Mouse (Mus musculus) liver, embryonic 11.5 days (tissue): ENCODE measurements around the gene Cdc25a. TPM values are rescaled to one million over a fixed set of nuclear protein-coding genes. Genes with fewer than 3 reads are reported as not detected.

Source experiments
- ATAC-seq: fragments of 200-750 bp; cut with Nextera tagmentation; replicated peaks from 2 replicates; pipeline ENCODE4 v1.8.0; 2017; ENCODE audit warnings: moderate number of reproducible peaks, mild to moderate bottlenecking, moderate TSS enrichment, moderate library complexity; ENCODE audit not compliant: low FRiP score
- DNase-seq: peaks from one replicate; pipeline ENCODE4 v3.0.0-alpha.2; 2017; ENCODE audit warnings: low spot score
- H3K27ac ChIP-seq: fragments of 300-500 bp; sonication (generic); 2 replicates; pipeline ENCODE4 v1.5.1; 2014; ENCODE audit warnings: mild to moderate bottlenecking, low read depth, low read length, control low read depth
- H3K27me3 ChIP-seq: fragments of 300-500 bp; sonication (generic); replicated peaks from 2 replicates; pipeline ENCODE4 v1.6.1; 2014; ENCODE audit warnings: low read length, mixed read lengths; ENCODE audit not compliant: control insufficient read depth, insufficient read depth
- H3K36me3 ChIP-seq: fragments of 300-500 bp; sonication (generic); 2 replicates; pipeline ENCODE4 v1.6.1; 2014; ENCODE audit warnings: mild to moderate bottlenecking, low read length, moderate library complexity, mixed read lengths; ENCODE audit not compliant: control insufficient read depth, insufficient read depth
- H3K4me1 ChIP-seq: fragments of 300-500 bp; sonication (generic); replicated peaks from 2 replicates; pipeline ENCODE4 v1.6.1; 2014; ENCODE audit warnings: low read length, mixed read lengths; ENCODE audit not compliant: control insufficient read depth, insufficient read depth
- H3K4me2 ChIP-seq: fragments of 300-500 bp; sonication (generic); 2 replicates; pipeline ENCODE4 v1.6.1; 2014; ENCODE audit warnings: mild to moderate bottlenecking, control low read depth, moderate library complexity
- H3K4me3 ChIP-seq: fragments of 300-500 bp; sonication (generic); 2 replicates; pipeline ENCODE4 v1.5.1; 2014; ENCODE audit warnings: low read depth, low read length, control low read depth
- H3K9ac ChIP-seq: fragments of 300-500 bp; sonication (generic); 2 replicates; pipeline ENCODE4 v1.6.1; 2014; ENCODE audit warnings: low read depth, low read length, control low read depth
- H3K9me3 ChIP-seq: fragments of 300-500 bp; sonication (generic); 2 replicates; pipeline ENCODE4 v1.6.1; 2016; ENCODE audit warnings: low read length, inconsistent platforms, mixed read lengths; ENCODE audit not compliant: control insufficient read depth
- WGBS: fragments of 180-500 bp; shearing (Covaris S2); extraction: QIAGEN DNeasy Blood & Tissue Kit; methylation state at CpG from one replicate; pipeline ENCODE4 v1.1.7; 2014; 5-methylcytosine and 5-hydroxymethylcytosine counted together
- polyA plus RNA-seq: library from polyadenylated mRNA; unstranded; fragments of >200 nt; fragmentation: Nextera tagmentation; extraction: Ambion mirVana; gene quantifications from 2 replicates; pipeline ENCODE4 v1.2.1, GENCODE M21; 2014

The Cdc25a gene
- polyA plus RNA-seq, 1 experiment from 2014 or later: 39.8 TPM

DNA sequence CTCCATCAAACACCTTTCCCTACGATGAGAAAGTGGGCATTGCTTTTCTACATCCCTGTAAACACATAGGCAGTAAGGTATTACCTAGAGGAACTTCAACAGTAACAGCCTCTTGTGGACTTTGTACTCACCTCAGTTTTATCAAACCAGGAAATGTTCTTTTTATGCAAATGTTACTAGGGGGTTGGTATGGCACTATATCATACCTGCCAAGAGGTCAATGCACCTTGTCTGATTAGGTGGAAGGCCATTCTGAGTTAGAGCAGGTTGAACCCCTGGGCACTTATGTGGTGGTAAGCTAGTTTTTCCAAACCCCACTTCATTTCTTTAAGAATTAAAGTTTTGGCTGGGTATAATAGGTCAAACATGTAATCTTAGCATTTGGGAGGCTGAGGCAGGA, 3.9 kb downstream of the Cdc25a start:
- H3K36me3 ChIP-seq: peaks cover 53% of the 10 kb centered on the region
- no peak for ATAC-seq

DNA sequence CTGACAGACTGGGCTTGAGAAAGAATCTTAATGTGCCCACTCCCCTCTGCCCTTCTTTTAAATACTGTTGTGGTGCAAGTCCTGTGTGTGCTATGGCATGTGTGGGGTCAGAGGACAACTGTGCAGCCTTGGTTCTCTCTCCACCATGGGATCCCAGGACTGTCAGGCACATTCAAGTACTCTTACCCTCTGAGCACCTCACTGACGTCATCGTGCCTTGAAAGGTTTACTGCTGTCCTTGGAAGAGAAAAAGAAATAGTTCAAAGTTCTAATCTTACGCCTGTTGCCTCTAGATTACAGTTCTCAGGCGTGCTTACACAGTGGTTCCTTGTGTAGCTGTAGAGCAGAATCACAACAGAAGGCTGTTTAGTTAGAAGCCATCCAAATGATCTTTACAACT, 10.9 kb downstream of the Cdc25a start:
- Histone ChIP-seq H3K27me3 (no peaks in the 10 kb centered on the region), H3K4me1 (no peaks in the 10 kb centered on the region), H3K9ac (no peak overlapping the region), H3K27ac (no peak overlapping the region), H3K4me2 (no peak overlapping the region), H3K4me3 (no peak overlapping the region), H3K36me3 (peaks cover 80% of the 10 kb centered on the region), H3K9me3 (no peaks in the 10 kb centered on the region)
- DNase-seq: no peak
- WGBS: 80% methylated on average over 4 of the region's 4 CpGs
- ATAC-seq: no peak

More for the DNA sequence above, 3.9 kb downstream of the Cdc25a start:
- no peak for DNase-seq
- H3K9me3 ChIP-seq: no peaks in the 10 kb centered on the region
- H3K4me3 ChIP-seq: no peak overlapping the region
- H3K27me3 ChIP-seq: no peaks in the 10 kb centered on the region
- peaks cover 6% of the 10 kb centered on the region; the same call in 1 of the 2 replicates for H3K4me1 ChIP-seq
- H3K27ac ChIP-seq: no peak overlapping the region
- 96% methylated on average over 1 of the region's 1 CpGs for WGBS
- H3K9ac ChIP-seq: no peak overlapping the region
- no peak overlapping the region for H3K4me2 ChIP-seq

DNA sequence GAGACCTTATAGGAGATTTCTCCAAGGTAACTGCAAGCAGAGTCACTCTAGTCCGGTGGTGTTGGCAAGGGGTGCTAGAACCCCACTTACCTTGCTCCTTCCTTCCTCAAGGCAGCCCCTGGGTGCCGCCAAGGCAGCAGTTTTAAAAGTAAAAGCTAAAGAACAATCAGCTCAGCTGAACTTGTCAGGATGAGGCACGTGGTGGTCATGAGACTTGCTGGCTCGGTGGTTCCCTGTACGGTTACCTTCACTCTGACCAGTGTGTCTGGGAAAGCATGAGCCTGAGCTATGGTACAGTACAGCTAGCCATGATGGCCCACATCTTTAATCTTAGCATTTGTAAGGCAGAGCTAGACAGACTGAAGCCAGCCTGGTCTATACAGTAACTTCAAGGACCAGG, 11.9 kb downstream of the Cdc25a start:
- no peak overlapping the region for H3K4me3 ChIP-seq
- H3K36me3 ChIP-seq: peaks cover 83% of the 10 kb centered on the region
- H3K4me1 ChIP-seq: no peaks in the 10 kb centered on the region
- 86% methylated on average over 5 of the region's 5 CpGs for WGBS
- no peak overlapping the region for H3K9ac ChIP-seq
- no peak overlapping the region for H3K4me2 ChIP-seq
- no peak overlapping the region for H3K27ac ChIP-seq
- no peaks in the 10 kb centered on the region for H3K27me3 ChIP-seq
- no peaks in the 10 kb centered on the region for H3K9me3 ChIP-seq
- no peak for ATAC-seq
- no peak for DNase-seq

DNA sequence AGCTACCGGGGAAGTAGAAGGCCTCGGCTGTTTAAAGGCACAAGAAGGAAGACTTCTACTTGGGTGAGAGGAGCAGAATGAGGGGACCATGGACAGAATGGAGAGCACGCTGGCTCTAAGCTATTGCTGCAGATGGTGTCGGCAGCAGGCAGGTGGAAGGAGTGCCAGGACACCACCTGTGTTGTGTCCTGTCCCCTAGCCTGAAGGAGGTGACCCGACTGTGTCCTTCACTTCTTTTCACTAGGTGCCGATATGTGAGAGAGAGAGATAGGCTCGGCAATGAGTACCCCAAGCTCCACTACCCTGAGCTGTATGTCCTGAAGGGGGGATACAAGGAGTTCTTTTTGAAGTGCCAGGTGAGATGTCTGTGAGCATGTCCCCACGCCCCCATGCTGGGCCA, 16.1 kb downstream of the Cdc25a start:
- Histone ChIP-seq H3K4me2 (no peak overlapping the region), H3K4me1 (no peaks in the 10 kb centered on the region), H3K27ac (no peak overlapping the region), H3K9ac (no peak overlapping the region), H3K9me3 (no peaks in the 10 kb centered on the region), H3K27me3 (no peaks in the 10 kb centered on the region), H3K4me3 (no peak overlapping the region), H3K36me3 (peaks cover 61% of the 10 kb centered on the region)
- no peak for ATAC-seq
- 94% methylated on average over 8 of the region's 8 CpGs for WGBS
- DNase-seq: no peak

DNA sequence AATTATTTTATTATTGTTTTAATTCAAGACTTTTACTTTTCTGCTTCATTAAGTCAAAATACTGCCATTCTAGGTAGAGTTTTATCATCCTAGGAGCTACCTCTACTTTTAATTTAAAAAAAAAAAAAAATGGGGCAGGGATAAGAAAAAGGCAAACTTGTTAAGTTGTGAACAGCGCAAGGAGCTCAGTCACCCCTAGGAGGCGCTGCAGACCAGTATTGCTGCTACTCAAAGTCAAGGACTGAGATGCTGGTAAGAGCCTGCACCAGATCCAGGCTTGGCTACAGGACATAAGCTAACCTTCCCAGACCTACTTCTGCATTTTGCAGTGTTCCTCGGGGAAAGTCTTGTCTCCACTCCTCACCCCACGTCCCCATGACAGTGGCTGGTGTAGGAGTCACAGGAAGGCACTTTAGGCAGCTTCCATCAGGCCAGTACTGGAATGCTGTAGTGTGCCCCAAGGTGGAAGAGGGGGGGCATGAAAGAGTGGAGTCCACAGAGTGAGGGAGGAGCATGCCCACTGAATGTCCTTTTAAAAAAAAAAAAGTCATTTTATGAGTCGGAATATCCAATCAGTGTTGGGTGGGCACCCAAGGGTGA, 17.4 kb downstream of the Cdc25a start:
- ATAC-seq: no peak
- Histone ChIP-seq H3K36me3 (peaks cover 56% of the 10 kb centered on the region), H3K4me3 (no peak overlapping the region), H3K9ac (no peak overlapping the region), H3K27ac (no peak overlapping the region), H3K4me1 (no peaks in the 10 kb centered on the region), H3K27me3 (no peaks in the 10 kb centered on the region), H3K4me2 (no peak overlapping the region), H3K9me3 (no peaks in the 10 kb centered on the region)
- WGBS: 70% methylated on average over 5 of the region's 5 CpGs
- DNase-seq: peak; percentile 66

DNA sequence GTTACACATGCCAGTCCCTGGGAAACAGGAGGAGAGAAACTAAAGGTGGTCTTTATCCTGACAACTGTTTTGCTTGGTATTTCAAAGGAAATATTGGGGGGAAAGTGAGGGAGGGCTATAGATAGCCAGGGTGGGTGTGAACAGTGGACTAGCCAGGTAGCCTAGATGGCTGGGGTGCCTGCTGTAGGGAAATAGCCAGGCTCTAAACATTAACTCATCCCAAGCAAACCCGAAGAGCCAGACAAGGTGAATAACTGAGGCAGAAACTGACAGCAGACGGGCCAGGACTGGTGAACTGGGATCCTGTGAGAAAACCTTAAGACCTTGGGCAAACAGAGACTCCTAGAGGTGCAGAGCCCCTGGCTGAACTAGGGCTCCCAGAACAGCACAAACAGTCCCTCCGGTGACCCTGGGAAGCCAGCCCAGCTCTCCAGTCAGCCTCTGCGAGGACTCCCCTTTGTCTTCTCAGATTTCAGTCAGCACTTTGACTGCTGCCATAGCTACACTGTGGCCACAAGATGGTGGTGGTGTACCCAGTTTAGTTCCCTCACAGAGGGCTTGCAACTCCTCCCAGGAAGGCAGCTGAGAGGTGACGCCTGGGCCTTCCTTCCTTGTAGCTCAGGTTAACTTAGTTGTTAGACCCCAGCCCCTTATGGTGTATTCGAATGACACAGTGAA, 19.2 kb downstream of the Cdc25a start:
- peaks cover 41% of the 10 kb centered on the region for H3K36me3 ChIP-seq
- no peak overlapping the region for H3K9ac ChIP-seq
- peak; percentile 68 for DNase-seq

DNA sequence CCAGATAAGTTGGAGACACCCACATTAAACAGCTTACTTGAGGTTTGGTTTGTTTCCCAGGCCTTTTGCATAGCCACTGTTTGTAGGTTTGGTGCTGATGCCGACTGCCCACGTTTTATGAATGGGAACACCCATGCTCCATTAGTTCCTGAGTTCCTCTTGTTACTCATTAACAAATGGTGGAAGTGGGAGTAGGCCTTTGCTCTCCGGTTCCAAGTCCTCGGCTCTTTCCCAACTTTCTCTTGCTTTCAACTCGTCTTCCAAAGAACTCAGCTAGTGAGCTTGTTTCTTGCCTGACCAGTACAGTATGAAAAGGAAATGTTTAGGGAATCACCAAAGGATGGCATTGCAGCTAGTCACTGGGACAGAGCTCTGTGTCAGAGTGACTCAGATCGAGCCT, 20.2 kb downstream of the Cdc25a start:
- Histone ChIP-seq H3K9ac (no peak overlapping the region), H3K4me1 (no peaks in the 10 kb centered on the region), H3K4me3 (no peak overlapping the region), H3K9me3 (no peaks in the 10 kb centered on the region), H3K27me3 (no peaks in the 10 kb centered on the region), H3K4me2 (no peak overlapping the region), H3K27ac (peak overlapping the region; percentile 60), H3K36me3 (peaks cover 31% of the 10 kb centered on the region)
- 79% methylated on average over 6 of the region's 6 CpGs for WGBS
- no peak for ATAC-seq
- no peak for DNase-seq

More for the DNA sequence above, 19.2 kb downstream of the Cdc25a start:
- peak; percentile 57 for ATAC-seq
- H3K4me3 ChIP-seq: no peak overlapping the region
- no peak overlapping the region for H3K4me2 ChIP-seq
- 0 out of 2 replicates have a peak overlapping the region, but pooled peaks have one; percentile 42 for H3K27ac ChIP-seq
- 42% methylated on average over 6 of the region's 6 CpGs for WGBS
- no peaks in the 10 kb centered on the region for H3K4me1 ChIP-seq
- no peaks in the 10 kb centered on the region for H3K9me3 ChIP-seq
- no peaks in the 10 kb centered on the region for H3K27me3 ChIP-seq

DNA sequence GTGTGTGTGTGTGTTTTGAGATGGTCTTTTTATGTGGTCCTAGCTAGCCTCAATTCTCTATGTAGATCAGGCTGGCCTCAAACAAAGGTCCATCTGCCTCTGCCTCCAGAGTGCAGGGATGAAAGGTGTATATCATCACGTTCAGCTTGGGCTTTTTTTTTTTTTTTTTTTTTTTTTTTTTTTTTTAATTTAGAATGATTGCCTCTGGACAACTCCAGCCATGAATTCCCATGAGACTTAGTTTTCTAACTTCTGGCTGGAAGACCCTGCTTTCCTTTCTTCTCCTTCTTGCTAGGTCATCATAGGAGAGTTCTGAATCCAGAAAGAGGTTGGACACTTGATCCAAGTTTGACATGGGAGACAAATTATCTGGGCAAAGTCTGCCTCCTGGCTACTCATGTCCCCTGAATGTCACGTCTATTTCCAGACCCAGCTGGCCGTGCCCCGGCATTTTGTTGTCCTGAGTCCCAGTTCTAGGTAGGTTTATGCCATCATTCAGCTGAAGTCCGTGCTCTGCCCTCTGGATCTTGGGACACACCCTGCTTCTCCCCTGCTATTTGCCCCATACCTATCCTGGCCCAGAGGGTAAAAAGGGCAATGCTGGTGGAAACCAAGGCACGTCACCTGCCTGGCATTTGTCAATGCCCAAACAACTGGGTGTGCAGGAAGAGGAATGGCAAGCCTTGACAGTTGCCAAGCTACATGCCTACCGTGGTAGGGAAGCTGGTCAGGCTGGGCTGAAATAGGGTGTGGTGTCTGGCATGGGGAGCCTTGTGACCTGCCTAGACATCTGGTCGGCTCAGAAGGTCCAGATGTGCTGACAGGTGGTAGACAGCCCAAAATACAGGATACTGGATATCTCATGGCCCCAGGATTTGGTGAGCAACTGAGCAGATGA, 21.1 kb downstream of the Cdc25a start:
- WGBS: 77% methylated on average over 8 of the region's 8 CpGs
- Histone ChIP-seq H3K27ac (no peak overlapping the region), H3K4me2 (no peak overlapping the region), H3K4me1 (no peaks in the 10 kb centered on the region), H3K36me3 (peaks cover 23% of the 10 kb centered on the region), H3K9me3 (no peaks in the 10 kb centered on the region), H3K4me3 (no peak overlapping the region), H3K9ac (no peak overlapping the region), H3K27me3 (no peaks in the 10 kb centered on the region)
- DNase-seq (no peak), ATAC-seq (no peak)
